Mouse (Mus musculus): Measurements from ENCODE around the gene Gpr171.
"Not testable (repeated sequence)": the region's sequence is repeated elsewhere in the genome, so short reads cannot be mapped to it uniquely, and the experiment has no call there.

Gpr171 gene

DNA sequence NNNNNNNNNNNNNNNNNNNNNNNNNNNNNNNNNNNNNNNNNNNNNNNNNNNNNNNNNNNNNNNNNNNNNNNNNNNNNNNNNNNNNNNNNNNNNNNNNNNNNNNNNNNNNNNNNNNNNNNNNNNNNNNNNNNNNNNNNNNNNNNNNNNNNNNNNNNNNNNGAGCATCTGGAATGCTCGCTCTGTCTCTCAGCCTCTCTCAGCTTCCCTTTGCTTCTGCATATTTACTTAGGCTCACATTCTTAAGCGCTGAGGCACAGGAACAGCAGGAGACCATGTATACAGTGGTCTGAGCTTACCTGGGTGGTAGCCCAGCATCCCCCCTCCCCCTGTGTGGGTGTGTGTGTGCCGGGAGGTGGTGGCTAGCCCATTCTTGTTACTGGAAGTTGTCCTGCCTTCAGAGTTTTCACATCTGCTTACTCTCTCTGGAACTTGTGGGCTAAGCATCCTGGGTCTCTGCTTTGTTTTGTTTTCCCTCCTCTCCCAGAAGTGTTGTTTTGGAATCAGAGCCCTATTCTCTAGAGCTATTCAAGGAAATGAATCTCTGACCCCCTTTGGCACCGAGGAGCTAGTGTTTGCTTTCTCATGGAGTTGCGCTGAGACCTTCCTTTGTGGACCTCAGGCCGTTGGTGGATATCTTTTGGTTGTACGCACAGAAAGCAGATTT, 19.6 kb upstream of the Gpr171 start:
- in situ Hi-C loops (cut with MboI; ENCODE audit: unreplicated experiment in 2 of 2), result loop anchor here (5.0 to 10.0 kb wide), 3 partner anchors 51 to 934 kb away; no protein-coding TSS in a partner anchor

DNA sequence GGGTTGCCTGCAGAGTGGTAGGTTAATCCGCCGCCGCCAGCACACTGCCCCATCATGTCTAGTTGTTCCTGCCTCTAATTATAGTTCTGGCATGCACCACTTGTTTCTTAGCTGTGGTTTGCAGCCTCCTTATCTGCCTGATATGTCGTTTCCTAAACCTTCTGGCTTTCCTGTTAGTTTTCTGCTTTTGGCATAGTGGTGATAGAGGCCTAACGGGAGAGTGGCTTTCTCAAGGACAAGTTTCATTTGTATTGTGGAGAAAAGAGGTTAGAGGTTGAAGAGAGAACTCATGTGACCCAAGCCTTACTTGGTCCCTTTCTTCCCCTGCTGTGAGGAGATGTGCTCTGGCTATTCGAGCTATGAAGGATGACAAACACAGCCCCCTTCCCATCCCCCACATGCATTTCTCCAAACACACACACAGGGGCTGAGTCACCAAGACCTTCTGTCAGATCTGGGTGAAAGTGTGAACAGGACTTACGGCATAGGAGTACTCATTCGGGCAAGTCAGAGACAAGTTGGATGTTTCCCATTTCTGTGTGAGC, 12.4 kb upstream of the Gpr171 start:
- in situ Hi-C loops (cut with MboI; ENCODE audit: unreplicated experiment in 2 of 2), result no loop called here

DNA sequence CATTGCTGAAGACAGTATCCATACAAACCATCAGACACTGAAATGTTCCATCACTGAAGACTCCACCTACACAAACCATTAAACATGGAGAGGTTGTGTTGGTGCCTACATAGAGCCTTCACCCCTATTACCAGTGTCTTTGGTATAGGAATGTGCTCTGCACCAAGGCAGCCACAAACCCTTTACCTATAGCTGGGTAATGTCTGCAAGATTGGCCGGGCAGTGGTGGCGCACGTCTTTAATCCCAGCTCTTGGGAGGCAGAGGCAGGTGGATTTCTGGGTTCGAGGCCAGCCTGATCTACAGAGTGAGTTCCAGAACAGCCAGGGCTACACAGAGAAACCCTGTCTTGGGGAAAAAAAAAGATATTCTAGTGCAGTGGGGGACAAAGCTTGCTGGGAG, 11.7 kb upstream of the Gpr171 start:
- in situ Hi-C loops (cut with MboI; ENCODE audit: unreplicated experiment in 2 of 2), result not testable (repeated sequence)

DNA sequence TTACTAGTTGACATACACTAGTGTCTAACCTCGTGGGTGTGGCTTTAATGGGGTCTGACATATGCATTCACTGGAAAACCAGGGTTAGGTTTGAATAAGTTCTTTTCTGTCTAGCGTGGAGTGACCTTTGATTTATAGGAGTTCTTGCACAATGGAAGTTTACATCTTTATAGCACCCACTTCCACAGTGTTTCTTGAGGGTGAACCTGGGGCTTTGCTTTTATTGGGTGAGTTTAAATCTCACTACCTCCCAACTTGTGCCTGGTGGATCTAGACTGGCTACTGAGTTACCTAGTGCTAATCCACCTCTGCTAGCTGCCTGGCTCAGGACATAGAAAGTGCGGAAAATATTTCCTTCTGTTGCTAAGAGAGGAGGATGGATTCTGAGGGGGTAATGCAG, 10.3 kb upstream of the Gpr171 start:
- in situ Hi-C loops (cut with MboI; ENCODE audit: unreplicated experiment in 2 of 2), result no loop called here

DNA sequence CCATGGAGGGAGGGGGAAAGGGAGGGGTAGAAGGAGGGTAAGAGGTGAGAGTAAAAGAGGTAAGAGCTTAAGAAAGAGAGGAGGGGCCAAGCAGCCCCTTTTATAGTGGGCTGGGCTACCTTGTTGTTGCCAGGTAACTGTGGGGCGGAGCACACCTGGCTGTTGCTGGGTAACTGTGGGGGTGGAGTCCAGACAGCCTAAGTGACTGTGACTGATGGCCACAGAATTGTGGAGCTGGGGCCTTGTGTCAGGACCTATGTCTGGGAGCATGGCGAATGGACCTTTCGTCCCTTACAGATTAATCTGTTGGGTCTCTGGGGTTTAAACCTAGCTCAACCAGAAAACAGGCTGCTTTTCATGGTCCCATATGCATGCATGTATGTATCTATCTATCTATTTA, 8.2 kb upstream of the Gpr171 start:
- in situ Hi-C loops (cut with MboI; ENCODE audit: unreplicated experiment in 2 of 2), result not testable (repeated sequence)

DNA sequence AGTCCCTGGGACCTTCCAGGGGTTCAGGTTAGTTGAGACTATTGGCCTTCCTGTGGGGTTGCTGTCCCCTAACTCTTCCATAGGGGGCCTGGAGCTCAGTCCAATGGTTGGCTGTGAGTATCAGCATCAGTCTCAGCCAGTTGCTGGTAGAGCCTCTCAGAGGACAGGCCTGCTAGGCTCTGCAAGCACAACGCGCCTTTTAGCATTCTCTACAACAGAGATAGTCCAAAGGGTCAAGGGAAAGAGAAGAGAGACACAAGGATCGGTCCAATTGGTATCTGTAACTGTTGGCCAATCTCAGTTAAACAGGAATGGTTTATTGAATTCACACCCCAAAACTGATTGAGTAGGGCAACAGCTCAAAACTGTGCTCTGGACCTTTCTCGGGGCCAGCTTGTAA, 5.8 kb upstream of the Gpr171 start:
- in situ Hi-C loops (cut with MboI; ENCODE audit: unreplicated experiment in 2 of 2), result no loop called here

DNA sequence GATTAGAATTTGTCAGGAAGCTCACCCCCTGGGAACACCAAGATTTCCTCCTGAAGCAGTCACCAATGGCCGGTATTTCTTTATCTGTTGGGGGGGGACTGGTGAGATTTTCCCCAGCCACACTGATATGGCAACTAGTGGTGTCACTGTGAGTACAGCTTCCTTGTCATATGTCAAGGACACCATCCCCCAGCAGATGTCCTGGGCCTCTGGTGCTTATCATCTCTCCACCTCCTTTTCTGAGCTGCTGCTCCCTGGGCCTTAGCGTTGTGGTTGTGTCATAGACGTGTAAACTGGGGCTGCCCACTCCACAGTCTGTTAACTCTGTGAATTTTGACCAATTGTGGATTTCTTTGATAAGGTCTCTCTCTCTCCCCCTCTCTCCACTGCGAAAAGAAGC, 2.8 kb upstream of the Gpr171 start:
- in situ Hi-C loops (cut with MboI; ENCODE audit: unreplicated experiment in 2 of 2), result no loop called here

DNA sequence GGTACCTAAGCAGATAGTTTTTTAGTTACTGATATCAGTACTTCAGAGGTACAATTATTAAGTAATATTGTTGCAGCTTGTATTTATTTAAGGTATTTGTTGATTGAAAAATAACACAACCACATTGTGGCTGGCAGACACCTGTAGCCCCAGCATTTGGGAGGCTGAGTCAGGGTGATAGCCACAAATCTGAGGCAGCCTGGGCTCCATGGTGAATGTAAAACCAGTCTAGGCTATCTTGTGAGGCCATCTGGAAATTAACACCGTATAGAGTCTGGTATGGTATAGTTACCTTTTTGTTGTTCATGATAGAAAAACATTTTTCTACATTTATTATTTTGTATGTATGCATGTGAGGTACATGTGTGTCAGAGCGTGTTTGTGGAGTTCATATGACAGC, 525 bp upstream of the Gpr171 start:
- in situ Hi-C loops (cut with MboI; ENCODE audit: unreplicated experiment in 2 of 2), result no loop called here

DNA sequence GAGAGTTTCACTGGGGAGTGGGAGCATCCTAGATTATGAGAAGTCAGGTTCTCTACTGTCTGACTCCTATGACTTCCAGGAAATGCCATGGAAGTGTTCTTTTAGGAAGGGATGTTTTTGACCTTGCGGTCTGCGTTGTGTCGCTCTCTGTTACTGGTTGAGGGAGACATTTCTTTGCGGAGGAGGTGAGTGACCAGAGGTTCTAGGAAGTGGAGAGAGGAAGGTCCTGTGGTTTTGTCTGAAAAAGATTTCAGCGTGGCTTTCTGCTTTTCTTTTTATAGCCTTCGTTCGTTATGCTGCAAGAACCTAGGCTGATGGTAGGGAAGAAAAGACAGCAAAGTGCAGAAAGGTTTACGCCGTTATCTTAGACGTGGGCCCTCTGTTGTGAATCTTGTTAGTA, 3.1 kb downstream of the Gpr171 start:
- in situ Hi-C loops (cut with MboI; ENCODE audit: unreplicated experiment in 2 of 2), result loop anchor here (25.0 kb wide), 2 partner anchors 1389 to 1414 kb away; no protein-coding TSS in a partner anchor

DNA sequence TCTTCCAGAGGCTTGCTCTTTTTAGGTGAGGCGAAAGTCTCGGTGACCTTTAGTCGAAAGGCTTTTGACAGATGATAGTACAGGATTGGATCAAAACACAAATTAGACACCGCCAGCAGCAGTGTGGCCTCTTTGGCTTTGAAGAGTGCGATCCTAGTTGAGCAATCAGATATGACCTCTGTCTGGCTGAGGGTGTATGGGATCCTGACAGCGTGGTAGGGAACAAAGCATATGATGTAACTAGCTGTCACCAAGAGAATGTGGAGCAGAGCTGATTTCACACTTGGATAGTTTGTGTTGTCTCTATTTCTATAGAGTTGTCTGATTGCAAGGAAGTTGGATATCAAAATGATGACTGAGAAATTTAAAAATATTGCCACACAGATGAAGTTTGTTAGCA, 4.2 kb downstream of the Gpr171 start:
- in situ Hi-C loops (cut with MboI; ENCODE audit: unreplicated experiment in 2 of 2), result loop anchor here (25.0 kb wide), 2 partner anchors 1390 to 1415 kb away; no protein-coding TSS in a partner anchor

DNA sequence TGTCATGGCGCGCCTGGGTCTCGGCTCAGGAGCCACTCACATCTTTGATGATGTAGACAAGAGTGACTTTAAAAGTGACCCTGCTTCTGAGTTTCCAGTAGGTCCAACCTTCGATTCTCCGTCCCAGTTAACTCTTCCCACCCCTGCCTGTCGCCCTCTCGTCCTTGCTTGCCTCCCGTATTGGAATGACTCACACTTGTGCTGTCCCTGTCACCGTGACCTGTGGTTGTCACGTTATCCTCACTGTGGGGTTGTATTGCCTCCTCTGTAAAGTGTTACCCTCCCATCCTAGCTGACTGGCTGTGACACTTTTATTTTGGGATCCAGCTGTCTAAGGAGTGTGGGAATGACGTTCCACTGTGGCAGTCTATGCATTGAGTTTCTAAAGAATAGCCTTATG, 8.9 kb downstream of the Gpr171 start:
- in situ Hi-C loops (cut with MboI; ENCODE audit: unreplicated experiment in 2 of 2), result loop anchor here (25.0 kb wide), 2 partner anchors 1395 to 1420 kb away; no protein-coding TSS in a partner anchor

DNA sequence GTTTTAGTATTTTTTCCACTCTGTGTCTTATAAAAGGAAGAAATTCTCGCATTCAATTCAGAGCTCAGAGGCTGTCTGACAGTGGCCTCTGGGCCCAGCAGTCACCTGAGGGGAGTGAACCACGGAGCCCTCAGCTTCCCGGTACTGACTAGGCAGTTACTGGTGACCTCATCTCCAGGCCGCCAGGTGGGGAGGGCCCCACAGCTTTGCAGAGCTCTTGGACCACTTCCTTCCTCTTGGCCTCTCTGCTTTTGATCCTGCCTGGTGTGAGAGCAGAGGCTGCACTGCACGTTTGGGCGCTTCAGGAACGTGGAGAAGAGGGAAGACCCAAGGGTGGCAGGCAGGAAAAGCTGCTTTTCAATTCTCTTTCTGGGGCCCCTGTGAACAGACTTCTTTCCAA, 20.7 kb downstream of the Gpr171 start:
- in situ Hi-C loops (cut with MboI; ENCODE audit: unreplicated experiment in 2 of 2), result loop anchor here (5.0 to 25.0 kb wide), 6 partner anchors 36 to 1684 kb away; no protein-coding TSS in a partner anchor

DNA sequence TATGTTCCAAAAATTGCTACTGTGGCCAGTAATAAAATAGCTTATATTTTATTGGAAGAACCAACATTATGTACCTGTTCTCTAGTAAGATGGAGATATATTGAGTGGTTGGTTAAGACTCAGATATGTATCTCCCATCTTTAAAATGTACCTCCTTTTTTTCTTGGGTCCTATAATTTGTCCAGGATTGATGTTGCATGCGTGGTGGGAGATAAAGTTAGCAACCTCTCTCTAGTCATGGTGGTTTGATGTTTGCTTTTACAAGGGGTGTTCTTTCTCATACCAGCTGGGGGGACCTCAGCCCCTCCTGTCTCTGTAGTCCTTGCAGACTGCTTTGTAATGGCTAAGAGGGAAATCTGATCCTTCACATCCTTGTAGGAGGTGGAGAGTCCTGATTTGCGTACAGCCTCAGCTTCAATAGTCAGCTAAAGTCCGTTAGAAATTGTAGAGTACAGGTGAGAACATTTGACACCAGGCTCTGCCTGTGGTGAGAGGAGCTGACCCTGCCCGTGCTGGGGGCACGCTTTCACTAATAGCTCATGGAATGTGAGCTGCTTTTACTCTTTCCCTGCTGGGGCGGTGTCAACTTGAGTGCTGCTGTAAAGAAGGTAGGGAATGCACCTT, 21.2 kb downstream of the Gpr171 start:
- in situ Hi-C loops (cut with MboI; ENCODE audit: unreplicated experiment in 2 of 2), result loop anchor here (5.0 to 25.0 kb wide), 6 partner anchors 37 to 1684 kb away; no protein-coding TSS in a partner anchor

DNA sequence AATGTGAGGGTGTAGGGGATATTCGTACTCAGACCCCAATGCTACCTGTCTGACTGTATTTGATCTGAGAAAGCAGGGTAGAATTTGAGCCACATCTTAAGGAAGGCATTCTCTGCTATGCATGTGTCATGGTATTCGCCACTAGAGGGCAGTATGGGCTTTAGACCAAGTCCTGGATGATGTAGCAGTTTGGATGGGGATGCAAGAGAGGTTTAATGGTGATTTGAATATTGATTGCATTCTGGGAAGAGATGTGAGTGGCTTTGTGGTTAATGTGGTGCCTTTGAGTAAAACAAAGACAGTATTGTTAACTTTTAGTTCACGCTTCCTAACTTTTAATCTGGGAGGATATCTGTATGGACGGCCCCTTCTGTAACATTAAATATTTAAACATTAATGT, 22.3 kb downstream of the Gpr171 start:
- in situ Hi-C loops (cut with MboI; ENCODE audit: unreplicated experiment in 2 of 2), result loop anchor here (5.0 to 25.0 kb wide), 6 partner anchors 668 to 1685 kb away; no protein-coding TSS in a partner anchor

DNA sequence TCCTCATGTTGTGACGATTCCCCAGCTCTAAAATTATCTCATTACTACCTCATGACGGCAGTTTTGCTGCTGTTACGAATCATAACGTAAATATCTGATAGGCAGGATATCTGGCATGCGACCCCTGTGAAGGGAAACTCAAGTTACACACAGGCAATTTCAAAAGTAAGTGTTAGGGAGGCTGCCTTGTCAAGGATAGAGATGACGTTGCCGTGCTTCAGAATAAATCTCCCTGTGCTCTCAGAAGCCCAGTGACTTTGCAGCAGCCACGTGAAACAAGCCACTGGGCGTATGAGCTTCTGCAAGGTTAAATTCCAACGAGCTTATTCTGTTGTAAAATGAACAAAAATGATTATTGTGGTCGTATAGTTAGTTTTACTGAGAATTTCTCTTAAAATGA, 23.0 kb downstream of the Gpr171 start:
- in situ Hi-C loops (cut with MboI; ENCODE audit: unreplicated experiment in 2 of 2), result loop anchor here (5.0 to 25.0 kb wide), 6 partner anchors 669 to 1686 kb away; no protein-coding TSS in a partner anchor

DNA sequence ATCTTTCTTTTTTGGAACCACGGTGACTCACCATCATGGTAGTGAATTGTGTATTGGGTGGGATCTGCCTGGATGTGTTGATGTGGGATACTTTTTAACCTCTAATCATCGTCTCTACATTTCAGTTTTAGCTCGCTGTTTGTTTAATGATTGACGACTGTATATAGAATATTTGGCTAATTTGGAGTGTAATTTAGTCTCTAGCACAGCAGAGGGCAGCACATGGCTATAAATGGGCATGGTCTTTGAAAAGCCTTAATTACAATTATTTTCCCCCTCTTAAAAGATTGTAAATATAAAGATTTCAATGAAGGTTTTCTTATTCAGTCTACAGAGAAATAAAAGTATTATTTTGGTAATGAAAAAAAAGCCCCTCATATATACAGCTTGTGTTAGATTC, 24.3 kb downstream of the Gpr171 start:
- in situ Hi-C loops (cut with MboI; ENCODE audit: unreplicated experiment in 2 of 2), result loop anchor here (5.0 to 25.0 kb wide), 6 partner anchors 670 to 1688 kb away; no protein-coding TSS in a partner anchor

DNA sequence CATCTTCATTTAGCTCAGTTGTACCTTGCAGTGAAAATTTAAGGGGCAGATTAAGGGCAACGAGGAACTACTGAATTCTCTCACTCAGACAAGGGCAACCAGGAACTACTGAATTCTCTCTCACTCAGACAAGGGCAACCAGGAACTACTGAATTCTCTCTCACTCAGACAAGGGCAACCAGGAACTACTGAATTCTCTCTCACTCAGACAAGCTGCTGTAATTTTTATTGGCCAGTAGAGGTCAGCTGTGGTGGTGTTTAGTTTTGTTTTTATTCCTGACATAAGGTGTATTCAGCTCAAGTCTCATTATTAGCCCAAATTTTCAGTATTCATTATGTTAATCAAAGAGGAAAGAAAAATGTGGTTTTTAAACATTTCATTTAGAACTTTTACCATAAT, 32.5 kb downstream of the Gpr171 start:
- in situ Hi-C loops (cut with MboI; ENCODE audit: unreplicated experiment in 2 of 2), result loop anchor here (10.0 to 25.0 kb wide), 4 partner anchors 554 to 1432 kb away; partner anchors contain the start of genes Pfn2 (in 1 of the 2) and Tsc22d2 (in 1 of the 2)

DNA sequence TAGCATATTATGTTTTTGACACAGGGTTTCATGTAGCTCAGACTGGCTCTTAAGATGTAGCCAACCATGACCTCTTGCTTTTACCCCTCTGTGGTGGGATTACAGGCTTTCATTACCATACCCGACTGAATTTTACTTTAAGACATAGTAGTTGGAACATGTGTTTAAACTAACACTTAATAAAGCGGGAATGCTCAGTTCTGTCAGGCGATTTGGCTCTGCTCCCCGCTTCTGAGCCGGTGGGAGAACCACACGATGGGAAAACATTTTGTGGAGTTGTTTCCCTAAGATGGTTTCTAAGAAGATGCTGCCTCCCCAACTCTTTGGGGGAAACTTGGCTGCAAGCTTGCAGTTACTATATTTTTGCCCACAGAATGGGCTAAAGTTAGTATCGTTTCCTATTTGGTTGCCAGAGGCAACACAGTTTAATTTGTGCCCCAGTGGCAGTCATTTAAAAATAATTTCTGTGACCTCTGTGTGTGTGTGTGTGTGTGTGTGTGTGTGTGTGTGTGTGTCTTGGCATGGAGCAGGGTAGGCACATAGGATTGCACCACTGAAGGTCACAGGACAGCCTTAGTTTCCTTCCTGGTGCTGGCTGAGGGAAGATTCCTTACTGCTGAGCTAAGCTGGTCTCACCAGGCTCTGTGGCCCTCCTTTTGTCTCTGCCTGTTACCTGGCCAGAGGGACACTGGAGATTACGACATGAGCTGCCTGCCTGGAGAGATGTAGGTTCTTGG, 34.9 kb downstream of the Gpr171 start:
- in situ Hi-C loops (cut with MboI; ENCODE audit: unreplicated experiment in 2 of 2), result loop anchor here (10.0 to 25.0 kb wide), 4 partner anchors 552 to 1429 kb away; partner anchors contain the start of genes Pfn2 (in 1 of the 2) and Tsc22d2 (in 1 of the 2)

DNA sequence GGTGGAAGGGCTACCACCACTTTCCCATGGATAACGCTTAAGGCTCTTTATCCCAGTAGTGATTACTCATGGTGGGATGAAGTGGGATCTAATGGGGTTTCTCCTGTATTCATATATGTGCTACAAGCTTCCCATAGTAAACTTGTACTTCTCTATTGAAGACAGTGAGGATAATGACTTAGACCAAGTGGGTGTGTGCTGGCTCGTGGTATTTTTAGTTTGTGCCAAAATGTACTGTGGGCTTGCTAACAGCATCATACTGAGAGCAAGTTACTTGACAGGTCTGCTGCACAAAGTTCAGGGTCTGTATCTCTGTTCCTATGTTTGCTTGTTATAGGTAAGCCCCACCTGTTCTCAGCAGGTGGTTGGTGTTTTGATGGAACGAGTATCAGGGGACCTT, 35.7 kb downstream of the Gpr171 start:
- in situ Hi-C loops (cut with MboI; ENCODE audit: unreplicated experiment in 2 of 2), result loop anchor here (10.0 to 25.0 kb wide), 4 partner anchors 551 to 1429 kb away; partner anchors contain the start of genes Pfn2 (in 1 of the 2) and Tsc22d2 (in 1 of the 2)

DNA sequence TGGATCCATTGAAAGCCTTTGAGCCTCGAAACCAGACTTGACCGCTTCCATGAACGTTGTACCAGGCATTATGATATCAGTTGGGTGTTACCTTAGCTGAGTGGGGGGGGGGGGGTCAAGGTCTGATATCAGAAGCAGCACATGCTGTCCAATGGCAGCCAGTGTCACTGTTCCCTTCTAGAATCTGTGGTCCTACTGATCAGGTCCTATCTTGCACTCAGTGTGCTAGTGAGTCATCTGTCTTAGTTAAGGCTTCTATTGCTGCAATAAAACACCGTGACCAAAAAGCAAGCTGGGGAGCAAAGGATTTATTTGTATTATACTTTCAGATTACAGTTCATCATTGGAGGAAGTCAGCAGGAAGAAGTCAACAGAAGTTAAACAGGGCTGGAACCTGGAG, 38.2 kb downstream of the Gpr171 start:
- in situ Hi-C loops (cut with MboI; ENCODE audit: unreplicated experiment in 2 of 2), result loop anchor here (5.0 to 25.0 kb wide), 5 partner anchors 549 to 1426 kb away; partner anchors contain the start of genes Pfn2 (in 1 of the 2) and Tsc22d2 (in 1 of the 2)

Measured in v-Abl transformed pro-B cells (cell line).